Mouse (Mus musculus): Measurements from ENCODE around the gene Gm28510.
"Not testable (repeated sequence)": the region's sequence is repeated elsewhere in the genome, so short reads cannot be mapped to it uniquely, and the experiment has no call there.

Gm28510 gene

DNA sequence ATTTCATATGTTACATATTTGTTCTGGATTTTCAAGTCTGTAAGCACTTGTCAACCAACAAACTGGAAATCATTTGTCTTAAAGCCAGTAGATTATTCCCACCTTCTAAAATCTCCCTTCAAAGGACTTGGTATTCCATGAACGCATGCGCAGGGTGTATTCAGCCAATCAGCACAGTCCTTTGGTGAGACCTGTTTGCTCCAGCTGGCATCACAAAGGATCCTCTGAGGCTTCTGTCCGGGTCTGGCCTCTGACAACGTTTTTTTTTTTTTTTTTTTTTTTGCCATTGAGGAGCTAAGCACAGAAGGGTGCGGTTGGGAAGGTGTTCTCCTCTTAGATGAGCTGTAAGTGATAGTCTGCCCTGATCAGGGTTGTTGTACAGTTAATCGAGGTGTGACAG lies at the start of gene Gm28510:
Gene Gm28510 (plus strand): TSS at position 301 of the 400 bp plus-strand sequence.
- DNase-seq, result not testable (repeated sequence)
